Mouse (Mus musculus) heart, embryonic 16.5 days (tissue): ENCODE data around the gene Med11. TPM values are rescaled to one million over a fixed set of nuclear protein-coding genes. Genes with fewer than 3 reads are reported as not detected.

ENCODE experiments used
- microRNA-seq: library from miRNA; unstranded; fragments of <30 nt; microRNA quantifications from one replicate; pipeline ENCODE4, GENCODE M21; 2017
- polyA plus RNA-seq: library from polyadenylated mRNA; unstranded; fragments of >200 nt; fragmentation: Nextera tagmentation; extraction: Ambion mirVana; gene quantifications from 2 replicates; pipeline ENCODE4 v1.2.1, GENCODE M21; 2015

Med11 gene
- polyA plus RNA-seq, 1 experiment from 2014 or later, result 27.8 TPM

Small RNAs within 50 kb of the gene (microRNA-seq; reads per million reads assigned to microRNA genes)
- 0.59 reads per million for gene Mir7115

Other genes with a start within 250 kb of the Med11 start
- 0.33 and 0.41 TPM in 2 replicates for gene Slc16a11, start 239.2 kb upstream of the Med11 start, polyA plus RNA-seq
- gene Slc16a13, start 230.9 kb upstream of the Med11 start, polyA plus RNA-seq, result 5.0 and 5.6 TPM in 2 replicates
- 18.1 and 20.2 TPM in 2 replicates for gene Bcl6b, start 222.1 kb upstream of the Med11 start, polyA plus RNA-seq
- 116 and 121 TPM in 2 replicates for gene 0610010K14Rik, start 214.0 kb upstream of the Med11 start, polyA plus RNA-seq
- gene Gm21988, start 212.1 kb upstream of the Med11 start, polyA plus RNA-seq, result 8.2 and 9.0 TPM in 2 replicates
- gene Rnasek, start 212.1 kb upstream of the Med11 start, polyA plus RNA-seq, result 218 and 227 TPM in 2 replicates
- 3.5 and 4.2 TPM in 2 replicates for gene Alox12, start 196.6 kb upstream of the Med11 start, polyA plus RNA-seq
- gene Alox12e, start 129.3 kb upstream of the Med11 start, polyA plus RNA-seq, result 2.8 and 7.2 TPM in 2 replicates
- gene Alox15, start 99.9 kb upstream of the Med11 start, polyA plus RNA-seq, result 0.56 and 1.1 TPM in 2 replicates
- 22.1 and 22.5 TPM in 2 replicates for gene Pelp1, start 41.9 kb upstream of the Med11 start, polyA plus RNA-seq
- 9.5 and 11.7 TPM in 2 replicates for gene Arrb2, start 19.3 kb upstream of the Med11 start, polyA plus RNA-seq
- gene Zmynd15, start 7.5 kb downstream of the Med11 start, polyA plus RNA-seq, result 1.5 and 1.7 TPM in 2 replicates
- gene Cxcl16, start 8.1 kb downstream of the Med11 start, polyA plus RNA-seq, result 10.2 and 10.9 TPM in 2 replicates
- gene Tm4sf5, start 53.3 kb downstream of the Med11 start, polyA plus RNA-seq, result 5.2 and 5.6 TPM in 2 replicates
- gene Vmo1, start 62.7 kb downstream of the Med11 start, polyA plus RNA-seq, result 0.31 and 1.3 TPM in 2 replicates
- gene Gltpd2, start 67.3 kb downstream of the Med11 start, polyA plus RNA-seq, result 0.16 and 0.37 TPM in 2 replicates
- gene Psmb6, start 73.4 kb downstream of the Med11 start, polyA plus RNA-seq, result 607 and 623 TPM in 2 replicates
- not detected in 2 replicates for gene Gm40193, start 81.0 kb downstream of the Med11 start, polyA plus RNA-seq
- 9.1 and 12.0 TPM in 2 replicates for gene Pld2, start 88.1 kb downstream of the Med11 start, polyA plus RNA-seq
- gene Mink1, start 111.0 kb downstream of the Med11 start, polyA plus RNA-seq, result 9.8 and 10.3 TPM in 2 replicates
- not detected in 2 replicates for gene 4930544D05Rik, start 163.9 kb downstream of the Med11 start, polyA plus RNA-seq
- not detected in 2 replicates for gene Chrne, start 167.3 kb downstream of the Med11 start, polyA plus RNA-seq
- 0.34 and 0.38 TPM in 2 replicates for gene Gp1ba, start 187.2 kb downstream of the Med11 start, polyA plus RNA-seq
- 80.3 and 80.9 TPM in 2 replicates for gene Rnf167, start 195.3 kb downstream of the Med11 start, polyA plus RNA-seq
- gene Slc25a11, start 195.6 kb downstream of the Med11 start, polyA plus RNA-seq, result 346 and 351 TPM in 2 replicates
- gene Pfn1, start 202.7 kb downstream of the Med11 start, polyA plus RNA-seq, result 1,225 and 1,312 TPM in 2 replicates
- 578 and 593 TPM in 2 replicates for gene Eno3, start 205.3 kb downstream of the Med11 start, polyA plus RNA-seq
- gene Spag7, start 217.5 kb downstream of the Med11 start, polyA plus RNA-seq, result 186 and 191 TPM in 2 replicates
- 15.0 and 15.6 TPM in 2 replicates for gene Camta2, start 236.2 kb downstream of the Med11 start, polyA plus RNA-seq
- gene Inca1, start 248.2 kb downstream of the Med11 start, polyA plus RNA-seq, result 1.2 and 1.4 TPM in 2 replicates
- 5.1 and 5.2 TPM in 2 replicates for gene Kif1c, start 248.6 kb downstream of the Med11 start, polyA plus RNA-seq